Mouse (Mus musculus) limb, embryonic 11.5 days (tissue): ENCODE measurements at regions not wholly inside any gene's neighbourhood (a gene's known extent, or its start where the extent isn't known, plus 50 kb on each side); places are given as distances from the start of the nearest gene placed in this dataset.

Experiments
- ATAC-seq: fragments of 200-750 bp; cut with Nextera tagmentation; 2 replicates; pipeline ENCODE4 v1.8.0; 2017; ENCODE audit warnings: low read depth; ENCODE audit not compliant: insufficient number of reproducible peaks, low FRiP score, low TSS enrichment
- DNase-seq: peaks from one replicate; pipeline ENCODE4 v3.0.0-alpha.2; 2015; ENCODE audit warnings: low spot score
- H3K27ac ChIP-seq: fragments of 300-500 bp; sonication (generic); replicated peaks from 2 replicates; pipeline ENCODE4 v1.5.1; 2014; ENCODE audit warnings: low read depth, mild to moderate bottlenecking, low read length
- H3K27me3 ChIP-seq: fragments of 300-500 bp; sonication (generic); 2 replicates; pipeline ENCODE4 v1.6.1; 2014; ENCODE audit warnings: mild to moderate bottlenecking, low read length, mixed read lengths; ENCODE audit not compliant: control insufficient read depth, insufficient read depth
- H3K36me3 ChIP-seq: fragments of 300-500 bp; sonication (generic); 2 replicates; pipeline ENCODE4 v1.6.1; 2014; ENCODE audit warnings: mild to moderate bottlenecking, low read length, moderate library complexity, mixed read lengths; ENCODE audit not compliant: control insufficient read depth, insufficient read depth
- H3K4me1 ChIP-seq: fragments of 300-500 bp; sonication (generic); 2 replicates; pipeline ENCODE4 v1.6.1; 2014; ENCODE audit warnings: low read length, mixed read lengths; ENCODE audit not compliant: control insufficient read depth, insufficient read depth
- H3K4me2 ChIP-seq: fragments of 300-500 bp; sonication (generic); 2 replicates; pipeline ENCODE4 v1.6.1; 2014; ENCODE audit warnings: low read depth, mild to moderate bottlenecking, moderate library complexity; ENCODE audit not compliant: severe bottlenecking
- H3K4me3 ChIP-seq: fragments of 300-500 bp; sonication (generic); 2 replicates; pipeline ENCODE4 v1.5.1; 2014; ENCODE audit warnings: low read depth, low read length
- H3K9ac ChIP-seq: fragments of 300-500 bp; sonication (generic); 2 replicates; pipeline ENCODE4 v1.6.1; 2014; ENCODE audit warnings: mild to moderate bottlenecking, low read length
- H3K9me3 ChIP-seq: fragments of 300-500 bp; sonication (generic); 2 replicates; pipeline ENCODE4 v1.6.1; 2016; ENCODE audit warnings: low read length; ENCODE audit not compliant: control insufficient read depth
- WGBS: fragments of 180-500 bp; shearing (Covaris S2); extraction: QIAGEN DNeasy Blood & Tissue Kit; methylation state at CpG from one replicate; pipeline ENCODE4 v1.1.7; 2014; 5-methylcytosine and 5-hydroxymethylcytosine counted together

DNA sequence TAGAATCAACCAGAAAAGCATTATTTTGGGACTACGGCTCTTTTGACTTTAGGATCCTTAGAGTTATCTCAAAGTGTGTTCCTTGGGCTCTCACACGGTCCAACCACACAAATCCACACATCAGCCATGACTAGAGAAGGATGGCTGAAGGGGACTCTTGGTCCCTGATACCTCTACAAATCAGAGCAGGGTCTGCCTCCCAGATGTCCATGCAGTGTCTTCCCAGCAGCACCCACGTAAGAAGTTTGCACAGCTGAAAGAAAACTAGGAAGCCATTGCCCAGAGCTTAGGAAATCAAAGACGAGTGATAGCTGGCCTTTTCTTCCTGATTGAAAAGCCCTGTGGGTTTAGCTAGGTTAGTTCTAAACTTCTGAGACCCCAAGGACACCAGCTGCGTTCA is 84.1 kb downstream of the Gm21962 start:
- H3K4me1 ChIP-seq: peaks cover 4% of the 10 kb centered on the region; the same call in 1 of the 2 replicates
- no peak overlapping the region for H3K9ac ChIP-seq
- ATAC-seq (no peak), DNase-seq (no peak)
- H3K36me3 ChIP-seq: no peaks in the 10 kb centered on the region
- H3K27me3 ChIP-seq: no peaks in the 10 kb centered on the region
- H3K9me3 ChIP-seq: no peaks in the 10 kb centered on the region
- H3K27ac ChIP-seq: no peak overlapping the region
- no peak overlapping the region for H3K4me3 ChIP-seq
- H3K4me2 ChIP-seq: no peak overlapping the region
- WGBS: 86% methylated on average over 5 of the region's 5 CpGs

DNA sequence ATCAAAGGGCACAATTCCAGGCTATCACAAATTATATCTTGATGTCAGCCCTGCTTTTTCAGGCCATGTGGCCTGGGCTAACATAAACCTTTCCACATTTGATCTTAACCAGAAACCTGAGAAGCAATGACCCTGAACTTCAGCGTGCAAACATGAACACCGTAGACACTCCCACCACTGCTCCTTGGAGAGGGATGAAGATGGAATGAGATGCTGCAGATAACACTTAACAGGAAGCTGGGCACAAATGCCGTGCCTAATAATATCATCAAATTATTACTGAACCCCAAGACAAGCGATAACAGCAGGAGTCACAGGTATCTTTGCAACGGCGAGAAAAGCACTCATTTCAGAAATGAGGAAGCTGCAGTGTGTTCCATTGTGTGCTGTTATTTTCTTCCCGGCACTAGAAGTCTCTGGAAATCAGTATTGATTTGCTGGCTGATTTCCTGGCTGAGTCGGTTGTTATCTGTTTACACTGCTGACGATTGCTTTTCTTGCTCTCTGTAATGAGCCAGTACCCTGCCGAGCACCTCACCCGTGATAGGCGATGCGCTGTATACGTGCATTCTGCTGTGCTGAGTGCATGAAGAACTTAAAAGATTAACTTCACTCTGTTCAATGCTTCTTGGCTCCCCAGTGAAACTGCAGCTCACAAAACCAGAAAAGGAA is 91.0 kb downstream of the Gm21962 start:
- H3K36me3 ChIP-seq: no peaks in the 10 kb centered on the region
- H3K9ac ChIP-seq: no peak overlapping the region
- ATAC-seq (no peak), DNase-seq (no peak)
- H3K4me2 ChIP-seq: no peak overlapping the region
- no peak overlapping the region for H3K27ac ChIP-seq
- no peaks in the 10 kb centered on the region for H3K9me3 ChIP-seq
- H3K4me1 ChIP-seq: no peaks in the 10 kb centered on the region
- no peak overlapping the region for H3K4me3 ChIP-seq
- no peaks in the 10 kb centered on the region for H3K27me3 ChIP-seq
- 79% methylated on average over 14 of the region's 14 CpGs for WGBS

- no peaks in the 10 kb centered on the region for H3K9me3 ChIP-seq
- 92% methylated on average over 5 of the region's 5 CpGs for WGBS
- H3K4me2 ChIP-seq: no peak overlapping the region
- ATAC-seq: no peak
- H3K36me3 ChIP-seq: no peaks in the 10 kb centered on the region
- H3K9ac ChIP-seq: no peak overlapping the region
- no peak overlapping the region for H3K4me3 ChIP-seq
- no peaks in the 10 kb centered on the region for H3K4me1 ChIP-seq
- no peaks in the 10 kb centered on the region for H3K27me3 ChIP-seq
- H3K27ac ChIP-seq: no peak overlapping the region
- no peak for DNase-seq
These were observed 92.1 kb downstream of the Gm21962 start for GRCm38 (mm10) chr3:137763406-137763805.

- DNase-seq: no peak
- Histone ChIP-seq H3K9me3 (no peaks in the 10 kb centered on the region), H3K9ac (no peak overlapping the region), H3K4me3 (no peak overlapping the region), H3K4me1 (no peaks in the 10 kb centered on the region), H3K36me3 (no peaks in the 10 kb centered on the region), H3K4me2 (no peak overlapping the region), H3K27me3 (no peaks in the 10 kb centered on the region), H3K27ac (no peak overlapping the region)
- 89% methylated on average over 4 of the region's 4 CpGs for WGBS
- ATAC-seq: no peak
These were observed 95.7 kb upstream of the H2afz start for GRCm38 (mm10) chr3:137768627-137769026.

DNA sequence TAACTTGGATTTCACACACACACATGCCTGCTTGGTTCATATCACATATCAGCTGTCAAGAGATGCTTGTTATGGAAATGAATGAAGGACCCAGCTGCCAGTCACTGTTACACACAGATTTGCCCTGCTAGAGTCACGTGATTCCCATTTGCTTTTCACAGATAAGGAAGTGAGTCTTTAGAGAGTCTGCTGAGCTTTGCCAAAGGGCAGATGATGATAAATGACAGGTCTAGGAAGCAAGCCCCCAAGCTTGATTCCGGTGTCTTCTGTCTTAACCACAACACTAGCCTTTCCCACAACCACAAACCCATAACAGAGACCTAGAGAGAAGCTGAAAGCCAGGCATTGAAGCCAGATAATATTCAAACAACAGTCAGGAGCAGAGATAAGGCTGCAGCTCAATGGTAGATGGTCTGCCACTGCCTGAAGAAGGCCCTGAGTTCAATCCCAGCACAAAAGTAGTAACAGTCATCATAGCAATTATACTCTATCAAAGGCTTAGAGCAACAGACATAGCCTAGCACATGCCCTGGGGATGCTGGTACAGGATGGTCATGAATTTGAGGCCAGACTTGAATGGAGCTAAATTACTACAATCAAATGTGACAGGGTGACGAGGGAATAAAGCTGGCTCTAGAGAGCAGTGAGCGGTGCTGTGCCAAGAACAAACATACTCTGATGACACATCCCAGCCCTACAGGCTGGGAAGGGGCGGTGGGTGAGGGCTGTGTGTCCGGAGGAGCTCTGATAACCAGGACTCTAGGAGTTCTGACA is 89.0 kb upstream of the H2afz start:
- DNase-seq: no peak
- Histone ChIP-seq H3K36me3 (no peaks in the 10 kb centered on the region), H3K27ac (no peak overlapping the region), H3K27me3 (peaks cover 10% of the 10 kb centered on the region; the same call in 1 of the 2 replicates), H3K4me1 (no peaks in the 10 kb centered on the region), H3K4me3 (no peak overlapping the region), H3K9me3 (no peaks in the 10 kb centered on the region), H3K9ac (no peak overlapping the region), H3K4me2 (no peak overlapping the region)
- 78% methylated on average over 6 of the region's 6 CpGs for WGBS
- ATAC-seq: no peak

DNA sequence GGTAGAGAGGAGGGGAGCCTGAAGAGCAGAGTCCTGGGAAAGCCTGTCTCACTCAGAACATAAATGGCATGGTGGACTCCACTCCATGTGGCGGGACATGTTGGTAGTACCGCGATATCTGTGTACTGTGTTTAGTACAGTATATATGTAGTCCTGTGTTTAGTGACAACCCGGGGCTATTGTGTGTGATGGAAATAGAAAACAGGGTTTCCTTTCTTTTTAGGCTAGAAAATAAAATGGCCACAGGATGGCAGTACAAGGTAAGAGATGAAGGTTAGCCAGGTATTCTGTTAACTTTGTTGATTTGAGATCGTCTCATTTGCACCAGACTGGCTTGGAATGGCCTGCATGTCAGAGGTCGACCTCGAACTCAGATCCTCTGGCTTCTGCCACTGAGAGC is 86.2 kb upstream of the H2afz start:
- Histone ChIP-seq H3K36me3 (no peaks in the 10 kb centered on the region), H3K4me2 (no peak overlapping the region), H3K27ac (no peak overlapping the region), H3K9me3 (no peaks in the 10 kb centered on the region), H3K9ac (no peak overlapping the region), H3K27me3 (peaks cover 11% of the 10 kb centered on the region; the same call in 1 of the 2 replicates), H3K4me3 (no peak overlapping the region), H3K4me1 (no peaks in the 10 kb centered on the region)
- DNase-seq (no peak), ATAC-seq (no peak)
- WGBS: 41% methylated on average over 7 of the region's 7 CpGs

- H3K36me3 ChIP-seq: no peaks in the 10 kb centered on the region
- H3K4me3 ChIP-seq: no peak overlapping the region
- no peaks in the 10 kb centered on the region for H3K4me1 ChIP-seq
- ATAC-seq: no peak
- no peaks in the 10 kb centered on the region for H3K9me3 ChIP-seq
- no peak overlapping the region for H3K27ac ChIP-seq
- 3% methylated on average over 11 of the region's 11 CpGs for WGBS
- H3K27me3 ChIP-seq: peaks cover 11% of the 10 kb centered on the region; the same call in 1 of the 2 replicates
- peak; percentile 24 for DNase-seq
- peak overlapping the region; percentile 20; the same call in 1 of the 2 replicates for H3K4me2 ChIP-seq
- H3K9ac ChIP-seq: no peak overlapping the region
These were observed 84.3 kb upstream of the H2afz start for GRCm38 (mm10) chr3:137780029-137780428.

- no peaks in the 10 kb centered on the region for H3K36me3 ChIP-seq
- H3K9ac ChIP-seq: no peak overlapping the region
- H3K4me3 ChIP-seq: no peak overlapping the region
- H3K27me3 ChIP-seq: peaks cover 11% of the 10 kb centered on the region; the same call in 1 of the 2 replicates
- no peak overlapping the region for H3K4me2 ChIP-seq
- H3K9me3 ChIP-seq: no peaks in the 10 kb centered on the region
- H3K4me1 ChIP-seq: no peaks in the 10 kb centered on the region
- 81% methylated on average over 5 of the region's 5 CpGs for WGBS
- DNase-seq (no peak), ATAC-seq (no peak)
- no peak overlapping the region for H3K27ac ChIP-seq
These were observed 81.5 kb upstream of the H2afz start for GRCm38 (mm10) chr3:137782836-137783235.
